Mouse (Mus musculus) erythroblast, embryonic 14.5 days (primary cell): ENCODE measurements around the gene F2. TPM values are rescaled to one million over a fixed set of nuclear protein-coding genes. Genes with fewer than 3 reads are reported as not detected.

Experiments
- H3K27me3 ChIP-seq: 2 replicates; pipeline ENCODE4 v1.6.1; 2012; ENCODE audit warnings: inconsistent platforms; ENCODE audit not compliant: control insufficient read depth
- H3K36me3 ChIP-seq: 2 replicates; pipeline ENCODE4 v1.6.1; 2012; ENCODE audit warnings: mild to moderate bottlenecking, inconsistent platforms; ENCODE audit not compliant: control insufficient read depth
- H3K4me1 ChIP-seq: 2 replicates; pipeline ENCODE4 v1.6.1; 2012; ENCODE audit warnings: inconsistent platforms; ENCODE audit not compliant: control insufficient read depth
- H3K4me3 ChIP-seq: replicated peaks from 2 replicates; pipeline ENCODE3; 2012; ENCODE audit warnings: moderate library complexity, mild to moderate bottlenecking, inconsistent platforms
- H3K9me3 ChIP-seq: 2 replicates; pipeline ENCODE4 v1.6.1; 2012; ENCODE audit warnings: low read length, inconsistent platforms, mixed read lengths; ENCODE audit not compliant: control insufficient read depth
- GATA1 ChIP-seq: IDR thresholded peaks from 2 replicates; pipeline ENCODE4 v1.6.1; 2012; ENCODE audit warnings: low read length, inconsistent platforms, mixed read lengths
- TAL1 ChIP-seq: IDR thresholded peaks from 3 replicates; pipeline ENCODE4 v1.6.1; 2012; ENCODE audit warnings: low read length, inconsistent platforms, mixed read lengths
- polyA plus RNA-seq: library from polyadenylated mRNA; stranded (reverse); fragments of >175 nt; gene quantifications from 2 replicates; pipeline ENCODE4 v1.2.3, GENCODE M21; 2012

F2 gene
- polyA plus RNA-seq, 1 experiment, result 0.05 TPM

- peak overlapping the region; percentile 73 for H3K4me3 ChIP-seq
- no peaks in the 10 kb centered on the region for H3K27me3 ChIP-seq
- peaks cover 40% of the 10 kb centered on the region for H3K4me1 ChIP-seq
- peaks cover 64% of the 10 kb centered on the region for H3K36me3 ChIP-seq
- TF ChIP-seq TAL1 (no peak), GATA1 (no peak)
- 0 out of 2 replicates have a peak, but pooled peaks cover 2% of the 10 kb centered on the region for H3K9me3 ChIP-seq
These were observed 14.3 kb upstream of the F2 start for GRCm38 (mm10) chr2:91650360-91650995.

- peak within 1 kb of the TSS; percentile 73 for H3K4me3 ChIP-seq
- 0 out of 2 replicates have a peak, but pooled peaks cover 2% of the 10 kb centered on the region for H3K9me3 ChIP-seq
- TF ChIP-seq TAL1 (no peak), GATA1 (no peak)
- no peaks in the 10 kb centered on the region for H3K27me3 ChIP-seq
- peaks cover 64% of the 10 kb centered on the region for H3K36me3 ChIP-seq
- H3K4me1 ChIP-seq, result peaks cover 46% of the 10 kb centered on the region
These were observed 13.5 kb upstream of the F2 start, which contains the start of the genes Zfp408 and Arhgap1 for GRCm38 (mm10) chr2:91649553-91650359. Gene Zfp408 (minus strand): TSS chr2:91649791. Gene Arhgap1 (plus strand): TSS chr2:91649860.

- Histone ChIP-seq H3K27me3 (no peaks in the 10 kb centered on the region), H3K9me3 (0 out of 2 replicates have a peak, but pooled peaks cover 2% of the 10 kb centered on the region), H3K36me3 (peaks cover 64% of the 10 kb centered on the region), H3K4me3 (peak overlapping the region; percentile 73), H3K4me1 (peaks cover 52% of the 10 kb centered on the region)
- no peak for TF ChIP-seq TAL1
- TF ChIP-seq GATA1, result no peak
These were observed 12.9 kb upstream of the F2 start for GRCm38 (mm10) chr2:91649152-91649551.

- H3K36me3 ChIP-seq, result peaks cover 61% of the 10 kb centered on the region
- peaks cover 70% of the 10 kb centered on the region for H3K4me1 ChIP-seq
- 0 out of 2 replicates have a peak, but pooled peaks cover 2% of the 10 kb centered on the region for H3K9me3 ChIP-seq
- H3K27me3 ChIP-seq, result no peaks in the 10 kb centered on the region
- H3K4me3 ChIP-seq, result no peak overlapping the region
- TF ChIP-seq GATA1 (no peak), TAL1 (no peak)
These were observed 10.5 kb upstream of the F2 start for GRCm38 (mm10) chr2:91646733-91647132.

- Histone ChIP-seq H3K27me3 (no peaks in the 10 kb centered on the region), H3K36me3 (peaks cover 59% of the 10 kb centered on the region), H3K4me3 (no peak overlapping the region), H3K9me3 (0 out of 2 replicates have a peak, but pooled peaks cover 2% of the 10 kb centered on the region), H3K4me1 (peaks cover 69% of the 10 kb centered on the region)
- TF ChIP-seq TAL1 (no peak), GATA1 (no peak)
These were observed 9.6 kb upstream of the F2 start for GRCm38 (mm10) chr2:91645811-91646210.

GRCm38 (mm10) chr2:91645354-91645753 lies 9.1 kb upstream of the F2 start:
- H3K4me3 ChIP-seq, result no peak overlapping the region
- H3K9me3 ChIP-seq, result 0 out of 2 replicates have a peak, but pooled peaks cover 2% of the 10 kb centered on the region
- H3K4me1 ChIP-seq, result peaks cover 67% of the 10 kb centered on the region
- no peaks in the 10 kb centered on the region for H3K27me3 ChIP-seq
- TF ChIP-seq TAL1, result no peak
- peaks cover 59% of the 10 kb centered on the region for H3K36me3 ChIP-seq

- H3K4me3 ChIP-seq, result no peak overlapping the region
- TF ChIP-seq GATA1, result no peak
- TF ChIP-seq TAL1, result no peak
- H3K36me3 ChIP-seq, result peaks cover 59% of the 10 kb centered on the region
- H3K9me3 ChIP-seq, result 0 out of 2 replicates have a peak, but pooled peaks cover 2% of the 10 kb centered on the region
- peaks cover 65% of the 10 kb centered on the region for H3K4me1 ChIP-seq
- no peaks in the 10 kb centered on the region for H3K27me3 ChIP-seq
These were observed 7.8 kb upstream of the F2 start for GRCm38 (mm10) chr2:91644021-91644420.

- no peaks in the 10 kb centered on the region for H3K27me3 ChIP-seq
- H3K4me1 ChIP-seq, result peaks cover 55% of the 10 kb centered on the region
- H3K4me3 ChIP-seq, result peak overlapping the region; percentile 20
- H3K36me3 ChIP-seq, result peaks cover 57% of the 10 kb centered on the region
- TF ChIP-seq TAL1, result no peak
- TF ChIP-seq GATA1, result no peak
- 0 out of 2 replicates have a peak, but pooled peaks cover 2% of the 10 kb centered on the region for H3K9me3 ChIP-seq
These were observed 6.7 kb upstream of the F2 start for GRCm38 (mm10) chr2:91642825-91643415.

GRCm38 (mm10) chr2:91638931-91639330 lies 2.7 kb upstream of the F2 start:
- H3K4me1 ChIP-seq, result peaks cover 66% of the 10 kb centered on the region

More at GRCm38 (mm10) chr2:91638931-91639330, 2.7 kb upstream of the F2 start:
- TF ChIP-seq GATA1 (no peak), TAL1 (no peak)
- Histone ChIP-seq H3K4me3 (no peak overlapping the region), H3K9me3 (no peaks in the 10 kb centered on the region), H3K36me3 (peaks cover 17% of the 10 kb centered on the region), H3K27me3 (no peaks in the 10 kb centered on the region)
